Mouse (Mus musculus) adrenal gland, adult 8-10 months (tissue): ENCODE data around the gene Adgrg6. TPM values are rescaled to one million over a fixed set of nuclear protein-coding genes. Genes with fewer than 3 reads are reported as not detected.

Source experiments
- DNase-seq: peaks from one replicate; pipeline ENCODE4 v3.0.0; 2022
- total RNA-seq, 4 experiments: library from RNA; stranded (reverse); gene quantifications; 2 replicates each; pipeline ENCODE4 v1.2.4; 2022

Adgrg6 gene
- total RNA-seq, 4 experiments from 2014 or later, result 1.8 to 3.4 (median 2.1) TPM

DNA sequence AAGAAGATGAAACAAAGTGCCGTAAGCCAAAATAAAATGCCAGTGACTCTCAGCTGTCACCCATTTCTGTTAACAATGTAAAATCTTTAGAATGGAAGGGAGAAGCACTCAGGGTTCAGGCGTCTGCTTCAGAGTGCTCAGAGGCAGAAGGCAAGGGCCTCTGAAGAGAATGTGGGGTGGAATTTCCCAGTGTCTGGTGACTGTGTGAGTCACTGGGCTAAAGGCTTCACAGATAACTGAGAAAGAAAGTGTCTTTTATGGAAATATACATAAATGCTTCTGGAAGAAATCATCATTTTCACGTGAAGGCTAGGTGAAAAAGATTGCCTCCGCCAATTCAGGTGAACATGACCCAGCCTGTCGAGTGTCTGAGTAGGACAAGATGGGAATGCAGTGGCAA is 159.9 kb downstream of the Adgrg6 start:
- DNase-seq, result no peak

GRCm38 (mm10) chr10:14365065-14365589 is 180.3 kb downstream of the Adgrg6 start:
- DNase-seq, result no peak

GRCm38 (mm10) chr10:14363226-14363625 is 182.2 kb downstream of the Adgrg6 start:
- no peak for DNase-seq

GRCm38 (mm10) chr10:14358271-14358670 is 187.2 kb downstream of the Adgrg6 start:
- DNase-seq, result no peak

Other genes with a start within 250 kb of the Adgrg6 start
- 10 to 100 TPM; 46.2 to 52.8 (median 49.2) TPM for gene Vta1, start 159.9 kb upstream of the Adgrg6 start, total RNA-seq
- gene Nmbr, start 159.9 kb upstream of the Adgrg6 start, total RNA-seq, result under 1 TPM in 3 of 4 experiments, not detected in 1; 0.48 to 0.95 (median 0.49) TPM
- not detected for gene Gje1, start 172.6 kb upstream of the Adgrg6 start, total RNA-seq